Mouse (Mus musculus) regulatory T cell (primary cell): ENCODE measurements around the gene Snrpc.

ENCODE experiments used
- in situ Hi-C: fragments of 300-600 bp; cut with MboI, MseI; formaldehyde crosslinking; loops from one replicate; pipeline ENCODE4 v1.15.1; 2025; ENCODE audit warnings: high pct_unique_total_duplicates

Gene Snrpc

DNA sequence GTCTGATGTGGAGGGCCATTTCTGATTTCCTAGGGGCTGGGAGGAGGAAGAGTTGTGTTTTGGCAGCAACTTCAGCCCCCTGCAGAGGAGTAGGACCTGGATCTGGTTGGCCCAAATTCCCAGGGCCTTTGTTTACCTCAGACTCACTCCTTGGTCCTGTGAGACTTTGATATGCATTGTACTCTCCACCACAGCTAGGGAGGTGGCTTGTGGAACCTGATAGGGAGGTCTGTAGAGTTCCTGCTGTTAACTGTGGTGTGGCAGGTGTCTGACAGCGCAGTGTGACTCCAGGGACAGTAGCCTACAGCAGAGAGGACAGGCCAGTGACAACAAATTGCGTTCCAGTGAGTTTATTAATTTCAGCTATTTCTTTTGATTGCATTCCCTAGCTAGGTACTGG lies 21.2 kb downstream of the Snrpc start:
- in situ Hi-C loops = no loop called here

DNA sequence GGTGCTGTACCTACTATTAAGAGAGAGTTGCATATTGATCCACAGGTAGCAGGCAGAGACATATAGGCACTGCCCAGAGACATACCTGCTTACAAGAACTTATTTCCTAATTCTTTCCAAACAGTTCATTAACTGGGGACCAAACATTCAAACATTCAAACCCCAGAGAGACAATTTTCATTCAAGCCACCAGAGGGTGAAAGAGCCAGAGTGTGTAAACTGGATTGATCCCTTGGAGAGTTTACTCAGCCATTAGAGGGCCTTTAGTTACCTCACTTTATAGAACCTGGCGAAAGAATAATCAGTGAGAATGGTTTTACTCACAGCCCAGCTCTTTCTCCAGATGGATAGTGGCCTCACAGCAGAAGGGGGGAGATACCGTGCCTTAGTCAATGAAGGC lies 27.5 kb downstream of the Snrpc start:
- in situ Hi-C loops = no loop called here

DNA sequence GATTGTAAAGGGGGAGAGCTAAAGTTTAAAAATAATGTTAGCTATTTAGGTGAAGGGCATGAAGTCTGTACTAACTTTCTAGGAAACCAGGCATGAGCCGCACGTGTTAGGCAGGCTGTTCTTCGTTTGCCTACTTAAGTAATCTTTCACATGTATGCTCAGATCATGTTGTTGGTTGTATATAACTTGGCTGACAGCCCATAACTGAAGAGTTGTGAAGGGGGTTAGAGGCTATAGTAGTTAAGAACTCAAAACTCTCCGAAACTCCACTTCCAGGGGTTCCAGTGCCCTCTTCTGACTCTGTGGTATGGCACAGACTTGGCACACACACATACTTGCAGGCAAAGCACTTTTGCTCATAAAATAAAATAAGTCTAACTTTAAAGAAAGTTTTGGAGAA lies 28.8 kb downstream of the Snrpc start:
- in situ Hi-C loops = no loop called here

DNA sequence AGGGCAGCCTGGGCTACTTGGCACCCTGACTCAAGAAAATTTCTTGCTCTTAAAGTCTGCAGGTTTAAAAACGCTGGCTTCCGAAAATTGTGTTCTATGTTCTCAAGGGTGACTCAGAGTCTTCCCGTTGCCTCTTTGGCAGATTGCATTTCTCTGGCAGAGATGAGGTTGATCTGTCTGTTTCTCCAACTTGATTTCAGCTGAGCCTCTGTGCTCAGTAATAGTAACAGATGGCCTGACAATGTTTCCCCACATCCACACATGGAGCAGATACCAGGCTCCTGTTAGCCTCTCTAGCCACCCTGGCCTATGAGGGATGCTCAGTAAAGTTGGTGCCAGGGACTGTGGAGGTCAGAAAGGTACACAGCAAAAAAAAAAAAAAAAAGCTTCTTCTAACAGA lies 33.9 kb downstream of the Snrpc start:
- in situ Hi-C loops = loop anchor here (10.0 kb wide), 1 partner anchor 1587 kb away; no protein-coding TSS in a partner anchor

DNA sequence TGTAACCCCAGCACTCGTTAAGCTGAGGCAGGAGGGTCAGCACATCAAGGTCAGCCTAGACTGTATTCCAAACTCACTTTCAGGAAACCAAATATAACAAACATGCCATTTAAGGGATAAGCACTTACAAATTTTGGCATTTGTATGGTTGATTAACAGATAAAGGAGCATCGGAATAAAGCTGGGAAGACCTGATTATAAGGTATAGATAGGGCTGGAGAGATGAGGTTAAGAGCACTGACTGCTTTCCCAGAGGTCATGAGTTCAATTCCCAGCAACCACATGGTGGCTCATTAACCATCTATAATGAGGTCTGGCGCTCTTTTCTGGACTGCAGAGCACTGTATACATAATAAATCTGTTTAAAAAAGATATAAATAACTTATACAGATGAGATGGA lies 35.6 kb downstream of the Snrpc start:
- in situ Hi-C loops = loop anchor here (10.0 kb wide), 1 partner anchor 1589 kb away; no protein-coding TSS in a partner anchor

DNA sequence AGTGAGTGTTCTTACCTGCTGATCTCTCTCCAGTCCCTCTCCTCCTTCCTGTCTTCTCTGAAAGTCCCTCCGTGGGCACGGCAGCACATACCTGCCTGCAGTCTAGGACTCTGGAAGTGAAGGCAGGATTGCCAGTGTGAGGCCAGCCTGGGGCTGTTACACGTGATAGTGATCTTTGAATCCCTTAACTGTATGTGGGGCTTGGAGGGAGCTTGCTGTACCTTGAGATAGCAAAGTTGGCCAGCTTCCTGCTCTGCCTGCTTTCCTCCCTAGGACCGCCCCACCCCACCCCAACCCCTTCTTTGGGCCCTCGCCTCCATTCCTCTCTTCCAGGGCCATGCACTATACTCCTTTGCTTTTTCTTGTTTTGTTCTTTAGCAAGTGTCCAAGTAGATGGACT lies 36.6 kb downstream of the Snrpc start:
- in situ Hi-C loops = loop anchor here (10.0 kb wide), 1 partner anchor 1590 kb away; no protein-coding TSS in a partner anchor

DNA sequence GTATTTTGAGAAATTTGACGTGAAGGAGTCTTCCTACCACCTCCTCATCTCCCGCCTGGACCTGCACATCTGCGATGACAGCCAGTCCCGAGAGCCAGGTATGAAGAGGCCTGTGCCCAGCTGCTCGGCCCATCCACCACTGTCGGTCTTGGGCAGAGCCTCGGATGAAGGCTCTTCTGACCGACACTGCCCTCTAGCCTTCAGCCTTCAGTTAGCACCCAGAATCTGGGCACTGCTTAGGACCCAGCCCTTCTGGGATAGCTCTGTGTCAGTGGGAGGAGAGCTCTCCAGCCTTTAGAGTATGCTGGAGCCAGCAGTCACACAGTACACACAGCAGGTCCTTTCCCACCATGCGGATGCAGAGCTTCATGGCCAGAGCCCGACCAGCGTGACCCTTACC lies 43.6 kb downstream of the Snrpc start:
- in situ Hi-C loops = no loop called here

DNA sequence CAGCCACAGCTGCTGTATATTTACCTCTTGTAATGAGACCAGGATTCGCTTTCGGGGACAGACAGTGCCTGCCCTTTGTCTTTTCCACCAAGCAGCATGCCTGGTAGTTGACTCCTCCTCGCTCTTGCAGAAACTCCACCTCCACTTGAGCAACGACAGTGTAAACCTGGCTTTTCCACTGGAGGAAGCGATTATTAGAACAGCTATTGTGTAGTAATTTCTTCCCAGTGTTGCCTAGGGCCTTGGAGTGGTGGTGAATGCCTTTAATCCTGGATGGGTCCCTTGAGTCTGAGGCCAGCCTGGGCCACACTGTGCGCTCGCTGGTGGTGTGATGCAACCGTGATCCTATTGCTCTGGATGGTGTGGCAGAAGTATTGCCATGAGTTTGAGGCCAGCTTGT lies 45.2 kb downstream of the Snrpc start:
- in situ Hi-C loops = no loop called here

DNA sequence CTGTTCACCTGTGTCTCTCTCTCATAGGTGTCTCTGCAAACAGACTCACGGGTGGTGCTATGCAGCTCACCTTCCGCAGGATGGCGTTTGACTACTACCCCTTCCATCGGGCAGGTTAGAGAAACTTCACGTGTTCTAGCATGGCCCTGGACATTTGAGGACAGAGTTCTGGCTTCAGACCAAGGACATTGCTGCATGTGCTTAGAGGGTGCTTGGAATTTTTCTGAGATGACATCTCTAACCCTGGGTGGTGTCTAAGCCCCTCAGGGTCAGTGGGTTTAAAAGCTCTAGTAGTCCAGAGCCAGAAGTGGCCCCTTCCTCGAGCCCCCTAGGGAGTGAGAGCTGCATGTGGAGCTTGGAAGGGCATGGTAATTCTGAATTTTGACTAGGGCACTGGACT lies 46.0 kb downstream of the Snrpc start:
- in situ Hi-C loops = no loop called here

DNA sequence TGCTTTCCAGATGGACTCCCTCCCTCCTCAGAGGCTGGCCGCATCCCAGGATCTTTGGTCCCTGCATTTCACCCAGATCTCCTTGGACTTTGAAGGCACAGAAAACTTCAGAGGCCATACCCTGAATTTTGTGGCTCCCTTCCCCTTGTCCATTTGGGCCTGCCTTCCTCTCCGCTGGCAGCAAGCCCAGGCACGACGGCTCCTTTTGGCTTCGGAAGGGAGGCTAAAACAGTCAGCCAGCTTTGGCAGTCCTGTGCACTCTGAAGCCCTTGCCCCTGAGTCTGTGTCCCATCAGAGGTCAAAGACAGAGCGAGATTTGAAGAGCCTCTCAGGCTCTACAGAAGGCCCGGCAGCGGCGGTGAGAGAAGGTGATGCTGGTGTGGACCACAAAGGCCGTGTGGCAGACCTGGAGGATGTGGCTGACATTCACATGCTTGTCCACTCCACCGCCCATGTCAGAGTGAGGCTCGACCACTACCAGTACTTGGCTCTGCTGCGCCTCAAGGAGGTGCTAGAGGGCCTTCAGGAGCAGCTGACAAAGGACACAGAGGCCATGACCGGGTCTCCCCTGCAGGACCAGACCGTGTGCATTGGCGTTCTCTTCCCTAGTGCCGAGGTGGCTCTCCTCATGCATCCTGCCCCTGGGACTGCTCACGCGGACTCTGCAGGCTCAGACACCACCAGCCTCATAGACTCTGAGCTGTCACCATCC lies 48.7 kb downstream of the Snrpc start:
- in situ Hi-C loops = no loop called here
